Mouse (Mus musculus) stomach, postnatal 0 days (tissue): Measurements from ENCODE around the gene Gpn3. TPM values are rescaled to one million over a fixed set of nuclear protein-coding genes. Genes with fewer than 3 reads are reported as not detected.

ENCODE experiments used
- ATAC-seq: fragments of 200-750 bp; cut with Nextera tagmentation; 2 replicates; pipeline ENCODE4 v1.8.0; 2017; ENCODE audit not compliant: low FRiP score, low TSS enrichment
- DNase-seq: peaks from one replicate; pipeline ENCODE4 v3.0.0-alpha.2; 2016; ENCODE audit warnings: low spot score
- H3K27ac ChIP-seq: fragments of 300-500 bp; sonication (generic); replicated peaks from 2 replicates; pipeline ENCODE4 v1.5.1; 2014; ENCODE audit warnings: mild to moderate bottlenecking, control low read depth
- H3K27me3 ChIP-seq: fragments of 300-500 bp; sonication (generic); 2 replicates; pipeline ENCODE4 v1.6.1; 2014; ENCODE audit warnings: low read length; ENCODE audit not compliant: control insufficient read depth, insufficient read depth
- H3K36me3 ChIP-seq: fragments of 300-500 bp; sonication (generic); 2 replicates; pipeline ENCODE4 v1.6.1; 2014; ENCODE audit warnings: low read length, mixed read lengths; ENCODE audit not compliant: control insufficient read depth, insufficient read depth
- H3K4me1 ChIP-seq: fragments of 300-500 bp; sonication (generic); replicated peaks from 2 replicates; pipeline ENCODE4 v1.6.1; 2014; ENCODE audit warnings: antibody characterized with exemption; ENCODE audit not compliant: control insufficient read depth, insufficient read depth
- H3K4me2 ChIP-seq: fragments of 300-500 bp; sonication (generic); replicated peaks from 2 replicates; pipeline ENCODE4 v1.6.1; 2014; ENCODE audit warnings: low read depth, mild to moderate bottlenecking, control low read depth, moderate library complexity
- H3K4me3 ChIP-seq: fragments of 300-500 bp; sonication (generic); 2 replicates; pipeline ENCODE4 v1.5.1; 2014; ENCODE audit warnings: low read depth, low read length, control low read depth
- H3K9ac ChIP-seq: fragments of 300-500 bp; sonication (generic); 2 replicates; pipeline ENCODE4 v1.6.1; 2014; ENCODE audit warnings: mild to moderate bottlenecking, low read length, control low read depth, mixed read lengths
- H3K9me3 ChIP-seq: fragments of 300-500 bp; sonication (generic); 2 replicates; pipeline ENCODE4 v1.6.1; 2016; ENCODE audit warnings: low read length; ENCODE audit not compliant: control insufficient read depth
- CTCF ChIP-seq: IDR thresholded peaks from 2 replicates; pipeline ENCODE4 v1.5.1; 2016; ENCODE audit warnings: antibody characterized with exemption, low read depth, mild to moderate bottlenecking, moderate library complexity
- EP300 ChIP-seq: optimal IDR thresholded peaks from 2 replicates; pipeline ENCODE3; 2016; ENCODE audit warnings: antibody characterized with exemption
- WGBS: fragments of 180-500 bp; shearing (Covaris S2); extraction: QIAGEN DNeasy Blood & Tissue Kit; methylation state at CpG from one replicate; pipeline ENCODE4 v1.1.7; 2014; 5-methylcytosine and 5-hydroxymethylcytosine counted together
- polyA plus RNA-seq: library from polyadenylated mRNA; unstranded; fragments of >200 nt; fragmentation: Nextera tagmentation; extraction: Ambion mirVana; gene quantifications from 2 replicates; pipeline ENCODE4 v1.2.1, GENCODE M21; 2015

The Gpn3 gene
- polyA plus RNA-seq, 1 experiment from 2014 or later: 41.5 TPM

- ATAC-seq (no peak), DNase-seq (no peak)
- Histone ChIP-seq H3K9ac (no peak overlapping the region), H3K36me3 (no peaks in the 10 kb centered on the region), H3K9me3 (no peaks in the 10 kb centered on the region), H3K4me1 (no peaks in the 10 kb centered on the region), H3K4me2 (no peak overlapping the region), H3K27ac (no peak overlapping the region), H3K4me3 (no peak overlapping the region), H3K27me3 (no peaks in the 10 kb centered on the region)
- 83% methylated on average over 4 of the region's 4 CpGs for WGBS
- TF ChIP-seq CTCF: peak; percentile 32
- TF ChIP-seq EP300: no peak
Measured at GRCm38 (mm10) chr5:122345777-122346176, 25.9 kb upstream of the Gpn3 start.

DNA sequence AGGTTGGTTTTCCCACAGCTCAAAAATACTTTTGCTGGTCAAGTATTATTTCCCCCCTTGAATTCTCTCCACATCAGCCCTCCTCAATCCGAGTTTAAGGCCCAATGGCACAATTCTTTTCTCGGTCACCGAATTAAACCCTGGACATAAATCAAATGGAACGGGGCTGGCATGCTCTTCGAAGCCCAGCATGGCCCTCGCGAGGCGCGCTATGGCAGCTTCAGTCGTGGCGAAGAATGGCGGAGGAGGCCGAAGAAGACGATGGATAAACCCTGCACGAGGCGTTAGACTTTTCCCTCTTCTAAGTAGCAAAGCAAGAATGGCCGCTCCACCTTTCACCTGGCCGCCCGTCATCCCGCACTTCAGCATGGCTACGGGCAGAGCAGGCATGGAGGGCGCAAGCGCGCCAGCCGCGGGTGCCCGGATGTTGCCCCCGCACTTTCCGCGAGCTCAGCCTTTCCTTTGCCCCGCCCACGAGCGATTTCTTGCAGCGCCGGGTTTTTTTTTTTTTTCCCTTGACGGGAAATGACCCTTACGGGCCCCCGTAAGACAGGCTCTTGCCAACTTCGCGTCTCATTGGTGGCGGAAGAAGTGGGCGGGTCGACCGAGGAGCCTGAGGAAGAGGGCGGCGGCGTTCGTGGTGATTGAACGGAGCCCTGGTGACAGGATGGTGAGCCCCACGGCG is 17.7 kb upstream of the Gpn3 start, which contains the start of the genes Rad9b and Vps29:
Gene Rad9b, minus strand, starts transcription at position 427 of the 685 bp plus-strand sequence.
Gene Vps29, plus strand, starts transcription at position 563 of the 685 bp plus-strand sequence.
- peak within 1 kb of the TSS; percentile 84 for H3K4me2 ChIP-seq
- H3K9me3 ChIP-seq: no peaks in the 10 kb centered on the region
- peak within 1 kb of the TSS; percentile 81 for H3K27ac ChIP-seq
- H3K27me3 ChIP-seq: no peaks in the 10 kb centered on the region
- DNase-seq (peak; percentile 99), ATAC-seq (peak; percentile 93)
- TF ChIP-seq CTCF (no peak), EP300 (peak; percentile 70)
- no peaks in the 10 kb centered on the region; the same call in 1 of the 2 replicates for H3K4me1 ChIP-seq
- H3K9ac ChIP-seq: peak within 1 kb of the TSS; percentile 91
- peak within 1 kb of the TSS; percentile 93 for H3K4me3 ChIP-seq
- WGBS: under 1% methylated on average over 51 of the region's 51 CpGs
- no peaks in the 10 kb centered on the region for H3K36me3 ChIP-seq

DNA sequence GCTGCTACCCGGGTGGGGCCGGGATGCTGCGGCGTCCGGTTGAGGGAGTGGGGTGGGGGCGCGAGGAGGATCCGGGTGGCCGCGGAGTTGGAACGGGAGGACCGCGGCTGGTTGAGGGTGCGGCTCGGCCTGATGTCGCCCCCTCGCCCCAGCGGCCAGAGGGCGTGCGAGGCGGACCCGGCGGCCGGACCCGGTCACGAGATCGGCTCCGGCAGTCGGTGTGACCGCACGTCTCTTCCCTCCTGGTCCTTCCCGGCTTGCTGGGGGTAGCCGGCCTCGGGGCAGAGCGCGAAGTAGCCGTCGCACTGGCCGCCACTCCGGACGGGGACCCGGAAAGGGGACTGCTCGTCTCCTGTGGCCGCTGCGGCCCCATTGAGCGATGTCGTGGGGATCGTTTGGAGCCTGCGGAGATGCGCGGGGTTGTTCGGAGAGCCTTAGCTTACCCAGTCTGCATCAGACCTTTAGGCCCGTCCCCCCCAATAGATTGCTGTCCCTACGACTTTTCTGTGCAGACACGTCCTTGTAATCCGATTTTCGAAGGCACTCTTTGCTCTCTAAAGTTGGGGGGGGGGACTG is 17.1 kb upstream of the Gpn3 start:
- Histone ChIP-seq H3K27ac (peak overlapping the region; percentile 81), H3K9ac (peak overlapping the region; percentile 91), H3K36me3 (no peaks in the 10 kb centered on the region), H3K9me3 (no peaks in the 10 kb centered on the region), H3K4me3 (peak overlapping the region; percentile 93), H3K4me2 (peak overlapping the region; percentile 84), H3K4me1 (no peaks in the 10 kb centered on the region; the same call in 1 of the 2 replicates), H3K27me3 (no peaks in the 10 kb centered on the region)
- 1% methylated on average over 52 of the region's 57 CpGs for WGBS
- ATAC-seq: no peak
- peak; percentile 42 for TF ChIP-seq CTCF
- no peak for TF ChIP-seq EP300
- no peak for DNase-seq

GRCm38 (mm10) chr5:122372192-122372769 is 605 bp downstream of the Gpn3 start, which contains the start of gene Fam216a:
Gene Fam216a, minus strand, starts transcription at chr5:122372364.
- peaks cover 8% of the 10 kb centered on the region; the same call in 1 of the 2 replicates for H3K36me3 ChIP-seq
- WGBS: under 1% methylated on average over 53 of the region's 53 CpGs
- no peaks in the 10 kb centered on the region for H3K9me3 ChIP-seq
- DNase-seq (peak; percentile 98), ATAC-seq (peak; percentile 95)
- H3K27ac ChIP-seq: peak within 1 kb of the TSS; percentile 94
- H3K4me1 ChIP-seq: no peaks in the 10 kb centered on the region
- peak within 1 kb of the TSS; percentile 70 for H3K4me3 ChIP-seq
- TF ChIP-seq EP300 (no peak), CTCF (0 out of 2 replicates have a peak, but pooled peaks have one; percentile 10)
- H3K4me2 ChIP-seq: peak within 1 kb of the TSS; percentile 72
- H3K27me3 ChIP-seq: no peaks in the 10 kb centered on the region
- H3K9ac ChIP-seq: peak within 1 kb of the TSS; percentile 78

DNA sequence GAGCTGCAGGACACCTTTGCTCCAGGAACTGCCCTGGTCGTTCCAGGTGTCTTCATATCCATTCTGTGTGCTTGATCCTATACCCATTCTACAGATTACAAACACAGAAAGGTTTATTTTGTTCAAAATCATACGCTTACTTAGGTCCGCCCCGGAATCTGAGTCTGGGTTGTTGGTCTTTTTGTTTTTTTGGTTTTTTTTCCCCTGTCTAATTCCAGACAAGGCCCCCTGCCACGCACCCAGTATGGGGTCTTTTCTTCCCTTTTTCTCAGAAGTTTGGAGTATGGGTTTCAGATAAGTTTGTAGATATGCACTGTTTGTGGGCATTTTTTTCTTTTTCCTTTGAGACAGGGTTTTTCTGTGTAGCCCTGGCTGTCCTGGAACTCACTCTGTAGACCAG is 1.2 kb downstream of the Gpn3 start:
- no peaks in the 10 kb centered on the region for H3K9me3 ChIP-seq
- no peak for ATAC-seq

More for the DNA sequence above, 1.2 kb downstream of the Gpn3 start:
- DNase-seq: no peak
- peak overlapping the region; percentile 72 for H3K4me2 ChIP-seq
- no peaks in the 10 kb centered on the region for H3K27me3 ChIP-seq
- WGBS: 6% methylated on average over 5 of the region's 5 CpGs
- peak overlapping the region; percentile 94 for H3K27ac ChIP-seq
- peaks cover 7% of the 10 kb centered on the region; the same call in 1 of the 2 replicates for H3K36me3 ChIP-seq
- TF ChIP-seq EP300: no peak
- H3K4me1 ChIP-seq: no peaks in the 10 kb centered on the region
- H3K4me3 ChIP-seq: peak overlapping the region; percentile 70
- peak overlapping the region; percentile 78 for H3K9ac ChIP-seq
